Mouse (Mus musculus): ENCODE data around the gene Ptprg.

- TF ChIP-seq POLR2A (IDR thresholded peaks at IDR 0.05; ENCODE audit: low read depth, low read length), result no peak
- TF ChIP-seq CTCF (IDR thresholded peaks at IDR 0.05; ENCODE audit: extremely low read depth, insufficient read length, insufficient replicate concordance, low read depth, low read length), result no peak
These were observed 321.9 kb downstream of the Ptprg start for GRCm38 (mm10) chr14:11874960-11875889.

All from small intestine, adult 2 months (tissue).